Mouse (Mus musculus): ENCODE results near the gene Otop2. TPM values are rescaled to one million over a fixed set of nuclear protein-coding genes. Genes with fewer than 3 reads are reported as not detected.

Gene Otop2
- polyA plus RNA-seq, 1 experiment from 2014 or later: 0.09 TPM

DNA sequence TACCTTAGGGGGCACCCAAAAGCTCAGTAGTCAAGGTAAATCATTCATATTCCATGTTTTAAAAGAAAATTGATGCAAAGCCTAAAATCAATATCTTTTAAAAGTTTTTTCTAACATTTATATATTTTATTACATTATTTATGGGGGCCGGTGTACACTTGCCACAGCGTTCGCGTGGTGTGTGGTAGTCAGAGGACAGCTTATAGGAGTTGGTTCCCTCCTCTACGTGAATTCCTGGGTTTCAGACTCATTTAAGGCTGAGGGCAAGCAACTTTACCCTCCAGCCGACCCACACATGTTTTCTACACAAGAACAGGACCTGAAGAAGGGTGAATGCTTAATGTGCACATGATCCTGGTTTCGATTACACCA is 29.4 kb upstream of the Otop2 start:
- 17% methylated on average over 7 of the region's 7 CpGs for WGBS
- ATAC-seq (replicated peaks; ENCODE audit: low FRiP score): no peak
- H3K4me1 ChIP-seq: peaks cover 19% of the 10 kb centered on the region
- H3K36me3 ChIP-seq: no peaks in the 10 kb centered on the region
- no peaks in the 10 kb centered on the region for H3K27me3 ChIP-seq
- peak overlapping the region; percentile 53 for H3K9ac ChIP-seq
- H3K4me2 ChIP-seq: peak overlapping the region; percentile 96
- H3K27ac ChIP-seq: peak overlapping the region; percentile 90
- H3K9me3 ChIP-seq (replicated peaks): no peaks in the 10 kb centered on the region
- H3K4me3 ChIP-seq (replicated peaks): peak overlapping the region; percentile 73

- H3K4me3 ChIP-seq (replicated peaks): no peak overlapping the region
- H3K27me3 ChIP-seq: no peaks in the 10 kb centered on the region
- H3K27ac ChIP-seq: no peak overlapping the region
- peaks cover 19% of the 10 kb centered on the region for H3K4me1 ChIP-seq
- no peaks in the 10 kb centered on the region for H3K9me3 ChIP-seq (replicated peaks)
- H3K36me3 ChIP-seq: no peaks in the 10 kb centered on the region
- ATAC-seq (replicated peaks; ENCODE audit: low FRiP score): no peak
- peak overlapping the region; percentile 96 for H3K4me2 ChIP-seq
- H3K9ac ChIP-seq: no peak overlapping the region
- WGBS: 80% methylated on average over 6 of the region's 6 CpGs
Observed at GRCm38 (mm10) chr11:115278176-115278575, 28.8 kb upstream of the Otop2 start.

- ATAC-seq (replicated peaks; ENCODE audit: low FRiP score): no peak
- 85% methylated on average over 1 of the region's 1 CpGs for WGBS
Observed at GRCm38 (mm10) chr11:115279726-115280125, 27.2 kb upstream of the Otop2 start.

GRCm38 (mm10) chr11:115282295-115282694 is 24.7 kb upstream of the Otop2 start:
- WGBS: 57% methylated on average over 8 of the region's 8 CpGs
- H3K36me3 ChIP-seq: no peaks in the 10 kb centered on the region
- ATAC-seq (replicated peaks; ENCODE audit: low FRiP score): no peak
- H3K9me3 ChIP-seq (replicated peaks): no peaks in the 10 kb centered on the region
- no peak overlapping the region for H3K4me2 ChIP-seq
- no peak overlapping the region for H3K9ac ChIP-seq
- peaks cover 8% of the 10 kb centered on the region; the same call in 1 of the 2 replicates for H3K4me1 ChIP-seq
- no peak overlapping the region for H3K4me3 ChIP-seq (replicated peaks)
- 0 out of 2 replicates have a peak, but pooled peaks cover 3% of the 10 kb centered on the region for H3K27me3 ChIP-seq
- H3K27ac ChIP-seq: no peak overlapping the region

More at GRCm38 (mm10) chr11:115279726-115280125, 27.2 kb upstream of the Otop2 start:
- no peaks in the 10 kb centered on the region for H3K36me3 ChIP-seq
- no peak overlapping the region for H3K9ac ChIP-seq
- H3K4me2 ChIP-seq: no peak overlapping the region
- H3K9me3 ChIP-seq (replicated peaks): no peaks in the 10 kb centered on the region
- no peaks in the 10 kb centered on the region for H3K27me3 ChIP-seq
- no peak overlapping the region for H3K4me3 ChIP-seq (replicated peaks)
- no peak overlapping the region for H3K27ac ChIP-seq
- peaks cover 19% of the 10 kb centered on the region for H3K4me1 ChIP-seq

DNA sequence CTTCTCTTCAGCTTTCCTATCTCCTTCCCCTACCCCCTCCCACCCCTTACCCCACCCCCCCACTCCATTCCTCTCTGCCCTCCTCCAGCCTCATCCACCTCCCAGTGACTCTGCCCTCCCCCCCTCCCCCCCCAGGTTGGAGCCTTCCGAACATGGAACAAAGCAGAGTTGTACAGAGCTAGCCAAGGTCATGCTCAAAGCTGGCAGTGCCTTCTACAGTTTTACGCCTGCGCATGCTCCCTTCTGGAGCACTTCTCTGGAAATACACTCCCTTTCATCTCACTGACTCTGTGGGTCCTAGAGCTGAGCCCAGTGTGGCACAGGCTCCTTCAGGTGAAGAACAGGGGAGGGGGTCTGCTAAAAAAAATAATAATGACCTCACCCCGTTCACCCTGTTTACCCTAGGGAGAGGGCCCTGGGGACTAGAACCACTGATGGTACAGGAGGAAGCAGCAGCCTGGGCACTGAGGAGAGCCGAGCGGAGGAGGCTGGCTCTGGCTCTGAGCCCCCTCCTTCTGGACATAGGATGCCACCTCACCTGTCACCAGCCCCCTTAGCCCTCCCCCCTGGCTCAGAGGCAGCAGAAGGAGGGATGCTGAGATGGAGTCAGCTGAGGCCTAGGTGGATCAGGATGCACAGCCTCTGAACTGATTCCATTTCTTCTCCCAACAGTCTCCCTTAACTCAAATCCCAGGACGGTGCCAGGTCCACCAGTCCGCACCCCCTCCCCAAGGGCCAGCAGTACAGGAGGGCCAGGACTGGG is 24.1 kb upstream of the Otop2 start:
- 0 out of 2 replicates have a peak, but pooled peaks cover 3% of the 10 kb centered on the region for H3K27me3 ChIP-seq
- no peak overlapping the region for H3K4me2 ChIP-seq
- no peak overlapping the region for H3K27ac ChIP-seq
- no peak for ATAC-seq (replicated peaks; ENCODE audit: low FRiP score)
- no peak overlapping the region for H3K9ac ChIP-seq
- WGBS: 79% methylated on average over 8 of the region's 8 CpGs
- no peak overlapping the region for H3K4me3 ChIP-seq (replicated peaks)
- H3K4me1 ChIP-seq: peaks cover 4% of the 10 kb centered on the region; the same call in 1 of the 2 replicates
- H3K9me3 ChIP-seq (replicated peaks): no peaks in the 10 kb centered on the region
- no peaks in the 10 kb centered on the region for H3K36me3 ChIP-seq

- Histone ChIP-seq H3K4me2 (no peak overlapping the region), H3K36me3 (no peaks in the 10 kb centered on the region), H3K9me3 (replicated peaks) (no peaks in the 10 kb centered on the region), H3K4me1 (0 out of 2 replicates have a peak, but pooled peaks cover 2% of the 10 kb centered on the region), H3K4me3 (replicated peaks) (no peak overlapping the region), H3K9ac (no peak overlapping the region), H3K27ac (no peak overlapping the region), H3K27me3 (0 out of 2 replicates have a peak, but pooled peaks cover 3% of the 10 kb centered on the region)
- 74% methylated on average over 9 of the region's 9 CpGs for WGBS
- no peak for ATAC-seq (replicated peaks; ENCODE audit: low FRiP score)
Observed at GRCm38 (mm10) chr11:115283486-115283765, 23.5 kb upstream of the Otop2 start.

GRCm38 (mm10) chr11:115283891-115284620 is 22.9 kb upstream of the Otop2 start:
- Histone ChIP-seq H3K9me3 (replicated peaks) (no peaks in the 10 kb centered on the region), H3K36me3 (no peaks in the 10 kb centered on the region), H3K9ac (no peak overlapping the region), H3K4me1 (0 out of 2 replicates have a peak, but pooled peaks cover 2% of the 10 kb centered on the region), H3K4me3 (replicated peaks) (no peak overlapping the region), H3K4me2 (no peak overlapping the region), H3K27me3 (0 out of 2 replicates have a peak, but pooled peaks cover 3% of the 10 kb centered on the region), H3K27ac (no peak overlapping the region)
- 89% methylated on average over 12 of the region's 12 CpGs for WGBS
- no peak for ATAC-seq (replicated peaks; ENCODE audit: low FRiP score)

DNA sequence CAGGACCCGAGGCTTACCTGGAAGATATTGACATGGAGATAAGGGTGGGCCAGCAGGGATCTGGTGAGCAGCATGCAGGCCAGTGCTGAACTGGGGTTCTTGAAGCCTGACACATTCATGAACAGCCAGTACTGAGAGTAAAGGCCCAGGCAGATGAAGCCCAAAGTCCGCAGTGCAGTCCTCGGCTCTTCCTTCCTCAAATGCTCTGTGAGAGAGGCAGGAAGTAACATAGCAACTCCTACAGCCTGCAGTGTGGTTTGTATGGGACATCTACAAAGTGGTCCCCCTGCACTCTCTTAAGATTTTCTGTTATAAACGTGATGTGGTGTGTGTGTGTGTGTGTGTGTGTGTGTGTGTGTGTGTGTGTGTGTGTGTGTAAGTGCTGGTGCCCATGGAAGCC is 21.7 kb upstream of the Otop2 start:
- Histone ChIP-seq H3K9ac (no peak overlapping the region), H3K36me3 (no peaks in the 10 kb centered on the region), H3K9me3 (replicated peaks) (no peaks in the 10 kb centered on the region), H3K4me2 (no peak overlapping the region), H3K27me3 (0 out of 2 replicates have a peak, but pooled peaks cover 3% of the 10 kb centered on the region), H3K27ac (no peak overlapping the region), H3K4me3 (replicated peaks) (no peak overlapping the region), H3K4me1 (peaks cover 7% of the 10 kb centered on the region)
- ATAC-seq (replicated peaks; ENCODE audit: low FRiP score): no peak
- WGBS: 64% methylated on average over 4 of the region's 4 CpGs

- no peak for ATAC-seq (replicated peaks; ENCODE audit: low FRiP score)
- H3K27me3 ChIP-seq: 0 out of 2 replicates have a peak, but pooled peaks cover 3% of the 10 kb centered on the region
- H3K36me3 ChIP-seq: no peaks in the 10 kb centered on the region
- H3K4me3 ChIP-seq (replicated peaks): no peak overlapping the region
- H3K4me1 ChIP-seq: peaks cover 14% of the 10 kb centered on the region
- H3K27ac ChIP-seq: no peak overlapping the region
- H3K4me2 ChIP-seq: no peak overlapping the region
- WGBS: 75% methylated on average over 19 of the region's 19 CpGs
- H3K9me3 ChIP-seq (replicated peaks): no peaks in the 10 kb centered on the region
- H3K9ac ChIP-seq: no peak overlapping the region
Observed at GRCm38 (mm10) chr11:115286201-115286993, 20.6 kb upstream of the Otop2 start.

DNA sequence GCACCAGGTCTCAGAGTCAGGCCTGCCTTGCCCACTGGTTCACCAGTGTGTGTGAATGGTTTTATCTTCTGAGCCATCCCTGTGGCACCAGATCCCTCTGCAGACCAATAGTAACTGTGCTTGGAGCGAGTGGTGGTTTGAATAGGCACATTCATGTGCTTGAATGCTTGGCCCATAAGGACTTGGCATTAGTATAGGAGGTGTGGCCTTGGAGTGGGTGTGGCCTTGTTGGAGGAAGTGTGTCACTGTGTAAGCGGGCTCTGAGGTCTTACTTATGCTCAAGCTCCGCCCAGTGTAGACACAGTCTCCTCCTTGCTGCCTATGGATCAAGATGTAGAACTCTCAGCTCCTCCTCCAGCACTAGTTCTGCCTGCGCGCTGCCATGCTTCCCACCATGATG is 19.6 kb upstream of the Otop2 start:
- Histone ChIP-seq H3K9ac (no peak overlapping the region), H3K9me3 (replicated peaks) (no peaks in the 10 kb centered on the region), H3K4me2 (no peak overlapping the region), H3K4me1 (peaks cover 17% of the 10 kb centered on the region), H3K4me3 (replicated peaks) (no peak overlapping the region), H3K27me3 (0 out of 2 replicates have a peak, but pooled peaks cover 3% of the 10 kb centered on the region), H3K27ac (no peak overlapping the region), H3K36me3 (no peaks in the 10 kb centered on the region)
- WGBS: 89% methylated on average over 5 of the region's 5 CpGs
- no peak for ATAC-seq (replicated peaks; ENCODE audit: low FRiP score)

GRCm38 (mm10) chr11:115288305-115288704 is 18.7 kb upstream of the Otop2 start:
- H3K4me3 ChIP-seq (replicated peaks): no peak overlapping the region
- H3K36me3 ChIP-seq: no peaks in the 10 kb centered on the region
- 0 out of 2 replicates have a peak, but pooled peaks cover 3% of the 10 kb centered on the region for H3K27me3 ChIP-seq
- WGBS: 71% methylated on average over 2 of the region's 2 CpGs
- H3K9ac ChIP-seq: no peak overlapping the region
- H3K27ac ChIP-seq: no peak overlapping the region
- no peak overlapping the region for H3K4me2 ChIP-seq
- no peak for ATAC-seq (replicated peaks; ENCODE audit: low FRiP score)
- H3K9me3 ChIP-seq (replicated peaks): no peaks in the 10 kb centered on the region
- peaks cover 17% of the 10 kb centered on the region for H3K4me1 ChIP-seq

- ATAC-seq (replicated peaks; ENCODE audit: low FRiP score): no peak
- H3K4me2 ChIP-seq: no peak overlapping the region
- H3K4me3 ChIP-seq (replicated peaks): no peak overlapping the region
- no peaks in the 10 kb centered on the region for H3K9me3 ChIP-seq (replicated peaks)
- no peak overlapping the region for H3K27ac ChIP-seq
- 66% methylated on average over 8 of the region's 8 CpGs for WGBS
- H3K9ac ChIP-seq: no peak overlapping the region
- 0 out of 2 replicates have a peak, but pooled peaks cover 3% of the 10 kb centered on the region for H3K27me3 ChIP-seq
- peaks cover 17% of the 10 kb centered on the region for H3K4me1 ChIP-seq
- H3K36me3 ChIP-seq: no peaks in the 10 kb centered on the region
Observed at GRCm38 (mm10) chr11:115289885-115290284, 17.1 kb upstream of the Otop2 start.

Data from kidney, embryonic 15.5 days (tissue).